Mouse (Mus musculus): ENCODE measurements around the gene Acbd3. TPM values are rescaled to one million over a fixed set of nuclear protein-coding genes. Genes with fewer than 3 reads are reported as not detected.
A peak's percentile ranks its signal among the peaks of the same experiment; 100 is the strongest.

Gene Acbd3
- polyA plus RNA-seq, 1 experiment from 2014 or later: 21.8 TPM

DNA sequence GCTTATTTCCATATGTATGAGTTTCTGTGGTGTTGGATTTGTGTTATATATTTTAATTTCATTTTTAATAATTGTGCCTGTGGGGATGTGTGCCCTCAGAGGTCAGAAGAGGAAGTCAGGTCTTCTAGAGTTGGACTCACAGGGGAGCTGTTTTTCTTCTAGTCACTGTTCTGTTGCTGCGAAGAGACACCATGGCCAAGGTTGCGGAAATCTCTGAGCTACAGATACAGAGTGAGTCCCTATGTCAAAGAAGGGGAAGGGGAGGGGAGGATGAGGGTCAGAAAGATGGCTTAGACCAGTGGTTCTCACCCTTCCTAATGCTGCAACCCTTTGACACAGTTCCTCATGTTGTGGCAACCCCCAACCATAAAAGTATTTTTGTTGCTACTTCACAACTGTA is 30.9 kb downstream of the Acbd3 start:
- Histone ChIP-seq H3K27me3 (replicated peaks; ENCODE audit: control insufficient read depth, insufficient read depth, low read length) (no peaks in the 10 kb centered on the region), H3K9me3 (ENCODE audit: control insufficient read depth, low read length) (no peaks in the 10 kb centered on the region), H3K4me1 (ENCODE audit: control insufficient read depth, insufficient read depth, low read depth, low read length) (no peaks in the 10 kb centered on the region), H3K9ac (ENCODE audit: low read depth, low read length) (no peak overlapping the region), H3K4me3 (ENCODE audit: low read length) (no peak overlapping the region), H3K27ac (ENCODE audit: low read depth, low read length) (no peak overlapping the region), H3K4me2 (ENCODE audit: low read length) (no peak overlapping the region), H3K36me3 (ENCODE audit: control insufficient read depth, insufficient read depth, low read length) (peaks cover 17% of the 10 kb centered on the region)
- WGBS: 87% methylated on average over 2 of the region's 2 CpGs
- ATAC-seq: no peak

DNA sequence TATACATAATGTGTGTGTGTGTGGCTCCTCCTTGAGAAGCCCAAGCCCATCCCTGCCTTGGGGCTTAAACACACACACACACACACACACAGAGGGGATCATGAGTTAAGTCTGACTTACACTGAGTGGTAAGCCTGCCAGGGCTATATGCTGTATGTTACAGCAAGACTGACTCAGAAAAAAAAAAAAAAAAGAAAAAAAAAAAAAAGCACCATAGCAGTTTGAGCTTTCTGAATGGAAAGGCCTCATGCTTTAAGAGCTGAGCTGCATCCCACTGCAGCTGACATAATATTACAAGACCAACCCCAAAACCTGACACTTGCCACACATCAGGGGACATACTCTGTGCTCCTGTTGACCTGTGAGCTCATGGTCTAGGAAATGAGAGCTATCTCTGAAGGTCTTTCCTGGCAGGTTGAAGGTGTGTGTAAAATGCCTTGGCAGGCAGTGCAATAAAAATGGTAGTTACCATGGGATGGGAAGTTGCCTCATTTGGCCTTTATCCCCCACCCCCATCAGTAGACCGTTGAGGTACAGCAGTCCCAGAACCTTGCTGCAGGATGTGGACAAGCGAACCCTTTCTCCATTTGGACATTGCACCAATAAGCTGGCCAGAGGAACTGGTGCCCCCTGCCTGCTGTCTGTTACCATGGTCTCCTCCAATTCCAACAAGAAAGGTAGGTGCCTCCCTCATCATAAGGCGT is 31.6 kb downstream of the Acbd3 start:
- H3K4me2 ChIP-seq (ENCODE audit: low read length): no peak overlapping the region
- H3K27ac ChIP-seq (ENCODE audit: low read depth, low read length): no peak overlapping the region
- no peak overlapping the region for H3K9ac ChIP-seq (ENCODE audit: low read depth, low read length)
- no peak overlapping the region for H3K4me3 ChIP-seq (ENCODE audit: low read length)
- H3K4me1 ChIP-seq (ENCODE audit: control insufficient read depth, insufficient read depth, low read depth, low read length): no peaks in the 10 kb centered on the region
- WGBS: 96% methylated on average over 3 of the region's 3 CpGs
- H3K9me3 ChIP-seq (ENCODE audit: control insufficient read depth, low read length): no peaks in the 10 kb centered on the region
- peaks cover 12% of the 10 kb centered on the region for H3K36me3 ChIP-seq (ENCODE audit: control insufficient read depth, insufficient read depth, low read length)
- no peaks in the 10 kb centered on the region for H3K27me3 ChIP-seq (replicated peaks; ENCODE audit: control insufficient read depth, insufficient read depth, low read length)
- ATAC-seq: no peak

DNA sequence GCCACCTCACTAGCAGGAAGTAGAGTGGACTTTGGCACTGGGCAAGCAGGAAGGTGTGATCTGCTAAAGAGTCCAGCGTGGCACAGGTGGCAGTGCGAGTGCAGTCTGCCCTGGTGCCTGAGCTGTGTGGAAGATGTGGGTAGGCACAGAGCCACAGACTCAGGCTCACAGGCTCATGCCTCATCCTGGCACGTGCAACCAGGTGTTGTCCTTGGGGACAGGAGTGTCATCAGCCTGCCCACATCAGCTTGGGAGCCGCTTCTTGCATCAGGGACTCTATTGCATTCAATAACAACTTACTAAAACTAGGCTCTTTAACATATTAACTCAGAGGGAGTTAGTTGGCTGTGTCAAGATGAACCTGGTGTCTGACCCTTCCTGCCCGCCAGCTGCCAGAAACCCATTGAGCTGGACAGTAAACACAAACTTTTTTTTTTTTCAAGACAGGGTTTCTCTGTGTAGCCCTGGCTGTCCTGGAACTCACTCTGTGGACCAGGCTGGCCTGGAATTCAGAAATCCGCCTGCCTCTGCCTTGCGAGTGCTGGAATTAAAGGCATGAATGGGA is 32.2 kb downstream of the Acbd3 start:
- WGBS: 94% methylated on average over 7 of the region's 7 CpGs
- H3K4me3 ChIP-seq (ENCODE audit: low read length): no peak overlapping the region
- no peak overlapping the region for H3K4me2 ChIP-seq (ENCODE audit: low read length)
- no peak for ATAC-seq
- H3K27me3 ChIP-seq (replicated peaks; ENCODE audit: control insufficient read depth, insufficient read depth, low read length): no peaks in the 10 kb centered on the region
- no peaks in the 10 kb centered on the region for H3K9me3 ChIP-seq (ENCODE audit: control insufficient read depth, low read length)
- no peak overlapping the region for H3K9ac ChIP-seq (ENCODE audit: low read depth, low read length)
- peaks cover 6% of the 10 kb centered on the region for H3K36me3 ChIP-seq (ENCODE audit: control insufficient read depth, insufficient read depth, low read length)
- H3K27ac ChIP-seq (ENCODE audit: low read depth, low read length): no peak overlapping the region
- H3K4me1 ChIP-seq (ENCODE audit: control insufficient read depth, insufficient read depth, low read depth, low read length): no peaks in the 10 kb centered on the region; the same call in 1 of the 2 replicates

DNA sequence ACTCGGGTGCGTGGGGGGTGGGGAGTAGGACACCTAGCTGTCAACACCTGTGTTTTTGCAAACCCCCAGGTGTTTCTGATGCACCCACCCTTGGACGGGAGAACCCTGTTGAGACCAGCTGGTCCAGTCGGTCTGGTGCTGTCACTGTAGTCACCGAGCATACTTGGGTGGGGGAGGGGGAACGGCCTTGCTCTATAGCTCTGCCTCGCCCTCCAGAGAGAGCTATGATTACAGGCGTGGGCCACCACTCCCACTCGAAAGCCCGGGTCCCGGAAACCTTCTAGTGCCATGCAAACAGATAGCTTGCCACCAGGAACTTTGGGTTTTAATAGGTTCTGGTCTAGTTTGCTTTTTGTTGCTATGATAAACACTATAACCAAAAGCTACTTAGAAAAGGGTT is 36.3 kb downstream of the Acbd3 start:
- H3K4me3 ChIP-seq (ENCODE audit: low read length): no peak overlapping the region
- H3K9ac ChIP-seq (ENCODE audit: low read depth, low read length): no peak overlapping the region
- no peak overlapping the region for H3K27ac ChIP-seq (ENCODE audit: low read depth, low read length)
- ATAC-seq: no peak
- H3K27me3 ChIP-seq (replicated peaks; ENCODE audit: control insufficient read depth, insufficient read depth, low read length): no peaks in the 10 kb centered on the region
- no peaks in the 10 kb centered on the region for H3K36me3 ChIP-seq (ENCODE audit: control insufficient read depth, insufficient read depth, low read length)
- no peaks in the 10 kb centered on the region for H3K9me3 ChIP-seq (ENCODE audit: control insufficient read depth, low read length)
- WGBS: 89% methylated on average over 11 of the region's 11 CpGs
- peaks cover 5% of the 10 kb centered on the region for H3K4me1 ChIP-seq (ENCODE audit: control insufficient read depth, insufficient read depth, low read depth, low read length)
- H3K4me2 ChIP-seq (ENCODE audit: low read length): no peak overlapping the region

DNA sequence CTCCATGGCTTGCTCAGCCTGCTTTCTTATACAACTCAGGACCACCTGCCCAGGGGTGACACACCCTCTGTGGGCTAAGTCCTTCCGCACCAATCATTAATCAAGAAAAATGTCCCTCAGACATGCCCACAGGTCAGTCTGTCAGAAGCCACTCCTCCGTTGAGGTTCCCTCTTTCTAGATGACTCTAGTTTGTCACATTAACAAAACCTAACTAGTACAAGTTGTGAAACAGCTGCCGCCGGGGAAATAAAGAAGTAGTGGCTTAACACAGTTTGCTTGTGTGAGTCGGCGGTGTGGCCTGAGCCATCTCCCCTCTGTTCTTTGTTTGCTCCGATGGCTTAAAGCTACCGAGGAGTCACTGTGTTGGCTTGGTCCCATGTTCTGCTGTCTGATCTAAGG is 36.8 kb downstream of the Acbd3 start:
- no peaks in the 10 kb centered on the region for H3K36me3 ChIP-seq (ENCODE audit: control insufficient read depth, insufficient read depth, low read length)
- no peak overlapping the region for H3K9ac ChIP-seq (ENCODE audit: low read depth, low read length)
- no peak overlapping the region; the same call in 1 of the 2 replicates for H3K4me2 ChIP-seq (ENCODE audit: low read length)
- WGBS: 82% methylated on average over 8 of the region's 8 CpGs
- H3K4me3 ChIP-seq (ENCODE audit: low read length): no peak overlapping the region
- ATAC-seq: no peak
- H3K27me3 ChIP-seq (replicated peaks; ENCODE audit: control insufficient read depth, insufficient read depth, low read length): no peaks in the 10 kb centered on the region
- no peak overlapping the region; the same call in 1 of the 2 replicates for H3K27ac ChIP-seq (ENCODE audit: low read depth, low read length)
- no peaks in the 10 kb centered on the region for H3K9me3 ChIP-seq (ENCODE audit: control insufficient read depth, low read length)
- H3K4me1 ChIP-seq (ENCODE audit: control insufficient read depth, insufficient read depth, low read depth, low read length): peaks cover 5% of the 10 kb centered on the region

DNA sequence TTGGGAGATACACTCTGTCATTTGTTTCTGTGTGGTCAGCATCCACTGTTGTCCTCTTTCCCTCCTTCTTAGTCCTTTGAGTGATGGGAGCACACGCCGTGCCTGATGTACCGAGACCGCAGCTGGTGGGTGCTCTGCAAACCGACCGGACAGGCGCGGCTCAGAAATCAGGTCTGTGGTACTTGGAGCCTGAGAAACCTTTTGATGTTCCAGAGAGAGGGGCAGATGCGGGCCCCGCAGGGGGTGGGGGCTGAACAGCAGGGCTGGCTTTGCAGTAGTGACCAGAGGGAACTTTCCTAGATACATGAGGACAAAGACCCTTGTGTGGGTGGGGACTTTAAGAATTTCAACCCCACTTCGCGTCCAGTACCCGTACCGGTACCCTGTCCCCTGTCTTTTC is 37.5 kb downstream of the Acbd3 start:
- 8% methylated on average over 14 of the region's 14 CpGs for WGBS
- H3K4me1 ChIP-seq (ENCODE audit: control insufficient read depth, insufficient read depth, low read depth, low read length): peaks cover 5% of the 10 kb centered on the region
- peak overlapping the region; percentile 39 for H3K4me3 ChIP-seq (ENCODE audit: low read length)
- H3K4me2 ChIP-seq (ENCODE audit: low read length): peak overlapping the region; percentile 74
- H3K9me3 ChIP-seq (ENCODE audit: control insufficient read depth, low read length): no peaks in the 10 kb centered on the region
- H3K27ac ChIP-seq (ENCODE audit: low read depth, low read length): peak overlapping the region; percentile 3
- peak overlapping the region; percentile 42 for H3K9ac ChIP-seq (ENCODE audit: low read depth, low read length)
- no peaks in the 10 kb centered on the region for H3K27me3 ChIP-seq (replicated peaks; ENCODE audit: control insufficient read depth, insufficient read depth, low read length)
- peak; percentile 31 for ATAC-seq
- no peaks in the 10 kb centered on the region for H3K36me3 ChIP-seq (ENCODE audit: control insufficient read depth, insufficient read depth, low read length)

DNA sequence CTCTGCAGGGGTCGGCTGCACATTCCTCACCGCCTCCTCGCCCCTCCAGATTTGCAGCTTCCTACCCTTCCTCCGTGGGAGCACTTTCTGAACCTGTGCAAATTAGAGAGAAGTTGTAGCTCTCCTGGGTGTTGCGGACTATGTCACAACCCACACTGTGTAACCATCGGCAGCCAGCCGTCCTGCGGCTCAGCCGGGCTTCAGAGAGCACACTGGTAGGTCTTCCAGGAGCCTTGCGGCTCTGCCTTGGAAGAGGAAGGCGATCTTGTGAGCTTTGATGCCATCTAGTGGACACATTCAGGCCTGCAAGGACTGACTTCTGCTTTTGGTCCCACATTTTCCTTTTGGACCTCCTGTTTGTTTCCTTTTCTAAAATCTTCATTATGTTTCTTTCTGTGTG is 38.0 kb downstream of the Acbd3 start:
- H3K4me1 ChIP-seq (ENCODE audit: control insufficient read depth, insufficient read depth, low read depth, low read length): peaks cover 5% of the 10 kb centered on the region
- H3K4me2 ChIP-seq (ENCODE audit: low read length): peak overlapping the region; percentile 74
- no peaks in the 10 kb centered on the region for H3K27me3 ChIP-seq (replicated peaks; ENCODE audit: control insufficient read depth, insufficient read depth, low read length)
- peak overlapping the region; percentile 39 for H3K4me3 ChIP-seq (ENCODE audit: low read length)
- peak overlapping the region; percentile 3 for H3K27ac ChIP-seq (ENCODE audit: low read depth, low read length)
- no peaks in the 10 kb centered on the region for H3K36me3 ChIP-seq (ENCODE audit: control insufficient read depth, insufficient read depth, low read length)
- peak overlapping the region; percentile 42 for H3K9ac ChIP-seq (ENCODE audit: low read depth, low read length)
- no peaks in the 10 kb centered on the region for H3K9me3 ChIP-seq (ENCODE audit: control insufficient read depth, low read length)
- WGBS: under 1% methylated on average over 11 of the region's 11 CpGs
- ATAC-seq: peak; percentile 84

DNA sequence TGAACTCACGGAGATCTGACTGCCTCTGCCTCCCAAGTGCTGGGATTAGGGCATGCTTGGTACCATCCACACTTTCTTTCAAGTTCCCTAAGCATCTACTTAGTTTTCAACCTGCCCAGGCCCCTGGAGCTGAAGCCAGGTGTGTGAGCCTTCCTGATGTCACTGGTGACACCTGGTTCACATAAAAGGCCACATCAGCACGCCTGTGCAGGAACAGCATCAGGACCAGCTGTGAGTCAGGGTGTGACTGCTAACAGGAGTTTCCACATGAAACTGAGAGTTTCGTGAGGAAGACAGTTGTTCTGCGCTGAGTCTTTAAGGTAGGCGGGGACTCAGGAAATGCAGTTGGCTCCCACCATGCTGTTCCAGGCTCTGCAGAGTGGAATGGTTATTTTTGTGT is 39.5 kb downstream of the Acbd3 start:
- no peak overlapping the region for H3K4me2 ChIP-seq (ENCODE audit: low read length)
- peaks cover 5% of the 10 kb centered on the region for H3K4me1 ChIP-seq (ENCODE audit: control insufficient read depth, insufficient read depth, low read depth, low read length)
- no peak overlapping the region for H3K27ac ChIP-seq (ENCODE audit: low read depth, low read length)
- no peaks in the 10 kb centered on the region for H3K36me3 ChIP-seq (ENCODE audit: control insufficient read depth, insufficient read depth, low read length)
- no peaks in the 10 kb centered on the region for H3K9me3 ChIP-seq (ENCODE audit: control insufficient read depth, low read length)
- H3K4me3 ChIP-seq (ENCODE audit: low read length): no peak overlapping the region
- H3K27me3 ChIP-seq (replicated peaks; ENCODE audit: control insufficient read depth, insufficient read depth, low read length): no peaks in the 10 kb centered on the region
- ATAC-seq: no peak
- 92% methylated on average over 5 of the region's 5 CpGs for WGBS
- no peak overlapping the region for H3K9ac ChIP-seq (ENCODE audit: low read depth, low read length)

DNA sequence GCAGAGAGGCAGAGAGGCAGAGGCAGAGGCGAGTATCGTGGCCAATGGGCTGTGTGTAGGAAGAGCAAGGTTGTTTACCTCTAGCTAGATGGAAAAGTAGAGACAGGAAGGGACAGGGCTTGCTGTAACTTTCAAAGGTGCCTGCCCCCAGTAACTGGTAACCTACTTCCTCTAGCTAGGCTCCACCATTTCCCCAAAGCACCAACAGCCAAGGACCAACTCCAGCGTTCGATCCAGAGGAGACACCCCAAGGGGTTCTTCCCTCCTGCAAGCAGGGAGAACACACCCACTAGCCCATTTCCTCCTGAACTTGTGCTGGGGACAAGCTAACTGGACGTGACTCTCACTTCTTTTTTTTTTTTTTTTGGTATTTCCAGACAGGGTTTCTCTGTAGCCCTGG is 40.7 kb downstream of the Acbd3 start:
- Histone ChIP-seq H3K9me3 (ENCODE audit: control insufficient read depth, low read length) (no peaks in the 10 kb centered on the region), H3K27ac (ENCODE audit: low read depth, low read length) (no peak overlapping the region), H3K9ac (ENCODE audit: low read depth, low read length) (no peak overlapping the region), H3K4me3 (ENCODE audit: low read length) (no peak overlapping the region), H3K36me3 (ENCODE audit: control insufficient read depth, insufficient read depth, low read length) (no peaks in the 10 kb centered on the region), H3K4me2 (ENCODE audit: low read length) (no peak overlapping the region), H3K4me1 (ENCODE audit: control insufficient read depth, insufficient read depth, low read depth, low read length) (peaks cover 5% of the 10 kb centered on the region), H3K27me3 (replicated peaks; ENCODE audit: control insufficient read depth, insufficient read depth, low read length) (no peaks in the 10 kb centered on the region)
- ATAC-seq: no peak
- 76% methylated on average over 5 of the region's 5 CpGs for WGBS

Measured in hindbrain, embryonic 16.5 days (tissue).